Mouse (Mus musculus) MEL (cell line): ENCODE data around the gene Oas1a.

Experiments
- CTCF ChIP-seq, 3 experiments: IDR thresholded peaks in 2 of 3; conservative IDR thresholded peaks in 1 of 3; 2 replicates each; pipeline ENCODE4 v1.5.1; 2011 to 2012; ENCODE audit warnings: low read length in 3 of 3, low read depth in 2 of 3, mild to moderate bottlenecking in 2 of 3, improper control_type of control experiment in 1 of 3, inconsistent platforms in 1 of 3, mixed read lengths in 1 of 3, moderate library complexity in 1 of 3; ENCODE audit not compliant: control insufficient read depth in 1 of 3, insufficient read depth in 1 of 3, poor library complexity in 1 of 3, severe bottlenecking in 1 of 3
- TAL1 ChIP-seq: IDR thresholded peaks from 2 replicates; pipeline ENCODE4 v1.6.1; 2012; ENCODE audit warnings: mild to moderate bottlenecking, inconsistent platforms, low read length, moderate library complexity, mixed read lengths

GRCm38 (mm10) chr5:120865336-120865860 lies 41.9 kb downstream of the Oas1a start:
- TF ChIP-seq CTCF (IDR thresholded peaks at IDR 0.05 in 2 of 3, conservative IDR thresholded peaks at IDR 0.05 in 1 of 3; ENCODE audit: control insufficient read depth in 1 of 3, insufficient read depth in 1 of 3, low read depth in 2 of 3, low read length in 3 of 3, poor library complexity in 1 of 3, severe bottlenecking in 1 of 3) (peak in 2 of 3 experiments; percentile 31 to 54; a peak in 4 of 6 replicates), TAL1 (no peak)
